Mouse (Mus musculus): Measurements from ENCODE around the gene Hsph1.

Gene Hsph1

GRCm38 (mm10) chr5:149587327-149587895, 48.8 kb downstream of the Hsph1 start:
- DNase-seq: no peak

GRCm38 (mm10) chr5:149585910-149586309, 50.3 kb downstream of the Hsph1 start:
- no peak for DNase-seq

GRCm38 (mm10) chr5:149585231-149585630, 50.9 kb downstream of the Hsph1 start:
- no peak for DNase-seq

GRCm38 (mm10) chr5:149584154-149584655, 52.0 kb downstream of the Hsph1 start:
- no peak for DNase-seq

- DNase-seq: no peak
These were observed 52.7 kb downstream of the Hsph1 start for GRCm38 (mm10) chr5:149583507-149583906.

GRCm38 (mm10) chr5:149582642-149583262, 53.4 kb downstream of the Hsph1 start:
- DNase-seq: no peak

- no peak for DNase-seq
These were observed 58.7 kb downstream of the Hsph1 start for GRCm38 (mm10) chr5:149577449-149577848.

GRCm38 (mm10) chr5:149576977-149577376, 59.2 kb downstream of the Hsph1 start:
- no peak for DNase-seq

GRCm38 (mm10) chr5:149568993-149569392, 67.2 kb downstream of the Hsph1 start:
- DNase-seq: no peak

- DNase-seq: no peak
These were observed 69.2 kb downstream of the Hsph1 start for GRCm38 (mm10) chr5:149566957-149567356.

- DNase-seq: no peak
These were observed 70.2 kb downstream of the Hsph1 start for GRCm38 (mm10) chr5:149566026-149566425.

Measured in embryo, embryonic 11 days (tissue).